Mouse (Mus musculus) embryonic facial prominence, embryonic 14.5 days (tissue): Measurements from ENCODE around the gene Rnf151. TPM values are rescaled to one million over a fixed set of nuclear protein-coding genes. Genes with fewer than 3 reads are reported as not detected.

Experiments used
- ATAC-seq: fragments of 200-750 bp; cut with Nextera tagmentation; 2 replicates; pipeline ENCODE4 v1.8.0; 2017; ENCODE audit warnings: low read depth, moderate number of reproducible peaks, moderate TSS enrichment
- DNase-seq: peaks from one replicate; pipeline ENCODE4 v3.0.0-alpha.2; 2015; ENCODE audit warnings: low spot score
- H3K27ac ChIP-seq: fragments of 300-500 bp; sonication (generic); replicated peaks from 2 replicates; pipeline ENCODE4 v1.5.1; 2014; ENCODE audit warnings: low read depth, mild to moderate bottlenecking, low read length, moderate library complexity
- H3K27me3 ChIP-seq: fragments of 300-500 bp; sonication (generic); replicated peaks from 2 replicates; pipeline ENCODE4 v1.6.1; 2014; ENCODE audit warnings: low read length; ENCODE audit not compliant: control insufficient read depth, insufficient read depth
- H3K36me3 ChIP-seq: fragments of 300-500 bp; sonication (generic); 2 replicates; pipeline ENCODE4 v1.6.1; 2014; ENCODE audit warnings: low read length, mixed read lengths; ENCODE audit not compliant: control insufficient read depth, insufficient read depth
- H3K4me1 ChIP-seq: fragments of 300-500 bp; sonication (generic); 2 replicates; pipeline ENCODE4 v1.6.1; 2014; ENCODE audit warnings: antibody characterized with exemption, low read length; ENCODE audit not compliant: control insufficient read depth, insufficient read depth
- H3K4me2 ChIP-seq: fragments of 300-500 bp; sonication (generic); 2 replicates; pipeline ENCODE4 v1.6.1; 2014; ENCODE audit warnings: low read depth, mild to moderate bottlenecking, low read length, moderate library complexity, mixed read lengths
- H3K4me3 ChIP-seq: fragments of 300-500 bp; sonication (generic); 2 replicates; pipeline ENCODE4 v1.5.1; 2014; ENCODE audit warnings: low read depth, mild to moderate bottlenecking, low read length
- H3K9ac ChIP-seq: fragments of 300-500 bp; sonication (generic); 2 replicates; pipeline ENCODE4 v1.6.1; 2014; ENCODE audit warnings: low read depth, mild to moderate bottlenecking, low read length, moderate library complexity, mixed read lengths
- H3K9me3 ChIP-seq: fragments of 300-500 bp; sonication (generic); 2 replicates; pipeline ENCODE4 v1.6.1; 2016; ENCODE audit warnings: low read length; ENCODE audit not compliant: control insufficient read depth
- WGBS: fragments of 180-500 bp; shearing (Covaris S2); extraction: QIAGEN DNeasy Blood & Tissue Kit; methylation state at CpG from one replicate; pipeline ENCODE4 v1.1.7; 2014; 5-methylcytosine and 5-hydroxymethylcytosine counted together
- polyA plus RNA-seq: library from polyadenylated mRNA; unstranded; fragments of >200 nt; fragmentation: Nextera tagmentation; extraction: Ambion mirVana; gene quantifications from 2 replicates; pipeline ENCODE4 v1.2.1, GENCODE M21; 2014

Rnf151 gene
- polyA plus RNA-seq, 1 experiment from 2014 or later: not detected

DNA sequence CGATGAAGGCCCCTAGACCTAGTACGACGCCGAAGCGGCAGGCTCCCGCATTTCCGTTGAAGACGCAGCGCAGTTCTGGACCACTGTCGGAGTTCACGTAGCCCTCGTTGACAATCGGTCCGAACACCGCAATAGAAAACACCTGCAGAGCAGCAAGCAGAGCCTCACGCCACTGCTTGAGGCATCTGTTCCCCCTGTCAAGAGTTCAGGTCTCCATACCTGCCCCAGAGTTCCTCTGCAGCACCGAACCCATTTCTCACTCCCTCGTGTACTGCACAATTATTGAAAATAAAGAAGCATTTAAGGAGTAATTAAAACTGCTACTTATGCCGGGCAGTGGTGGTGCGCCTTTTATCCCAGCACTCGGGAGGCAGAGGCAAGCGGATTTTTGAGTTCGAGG, 30.3 kb downstream of the Rnf151 start:
- Histone ChIP-seq H3K27me3 (peaks cover 40% of the 10 kb centered on the region), H3K4me2 (peak overlapping the region; percentile 54), H3K4me3 (peak overlapping the region; percentile 32), H3K9ac (peak overlapping the region; percentile 34), H3K27ac (no peak overlapping the region), H3K36me3 (peaks cover 9% of the 10 kb centered on the region; the same call in 1 of the 2 replicates), H3K4me1 (peaks cover 9% of the 10 kb centered on the region), H3K9me3 (no peaks in the 10 kb centered on the region)
- 18% methylated on average over 23 of the region's 23 CpGs for WGBS
- no peak for DNase-seq
- ATAC-seq: no peak

DNA sequence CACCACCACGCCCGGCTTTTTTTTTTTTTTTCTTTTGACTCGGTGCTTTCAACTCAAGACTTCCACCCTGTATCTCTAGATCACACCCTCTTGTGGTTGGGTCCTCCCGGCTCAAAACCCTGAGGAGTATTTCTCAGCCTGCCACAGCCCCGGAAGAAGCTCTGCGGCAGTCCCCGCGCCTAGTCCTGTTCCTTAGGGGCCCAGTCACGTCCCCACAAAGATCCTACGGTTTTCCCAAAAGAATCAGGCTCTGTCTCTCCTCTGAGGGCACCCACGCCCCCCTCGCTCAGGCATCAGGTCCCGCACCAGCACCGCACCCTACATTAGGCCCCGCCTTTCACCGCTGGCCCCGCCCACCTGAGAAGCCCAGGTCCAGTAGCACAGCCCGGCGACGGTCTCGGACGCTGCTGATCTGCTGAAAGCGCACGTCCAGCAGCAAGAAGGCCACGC, 30.7 kb downstream of the Rnf151 start:
- H3K9ac ChIP-seq: peak overlapping the region; percentile 34

DNA sequence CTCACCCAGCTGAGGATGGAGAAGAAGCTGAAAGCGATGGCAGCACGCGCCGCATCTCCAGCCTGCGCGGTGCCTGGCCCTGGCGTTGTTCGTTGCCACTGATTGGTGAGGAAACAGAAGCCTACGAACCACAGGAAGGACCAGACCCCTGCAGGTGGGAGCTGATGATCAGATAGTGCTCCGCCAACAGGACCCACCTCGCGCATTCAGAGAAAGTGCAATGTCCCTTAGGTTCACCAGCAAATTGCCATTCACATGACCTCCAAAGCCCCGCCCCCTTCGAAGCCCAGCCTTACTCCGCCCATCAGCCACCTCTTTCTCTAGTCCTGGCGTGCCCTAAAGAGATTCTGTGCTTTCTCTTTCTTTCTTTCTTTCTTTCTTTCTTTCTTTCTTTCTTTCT, 31.3 kb downstream of the Rnf151 start:
- H3K9ac ChIP-seq: no peak overlapping the region; the same call in 1 of the 2 replicates
- H3K9me3 ChIP-seq: no peaks in the 10 kb centered on the region
- peaks cover 40% of the 10 kb centered on the region for H3K27me3 ChIP-seq
- H3K36me3 ChIP-seq: peaks cover 13% of the 10 kb centered on the region
- 21% methylated on average over 15 of the region's 16 CpGs for WGBS
- ATAC-seq (no peak), DNase-seq (no peak)
- peaks cover 9% of the 10 kb centered on the region for H3K4me1 ChIP-seq
- H3K27ac ChIP-seq: no peak overlapping the region
- peak overlapping the region; percentile 15; the same call in 1 of the 2 replicates for H3K4me2 ChIP-seq
- H3K4me3 ChIP-seq: 0 out of 2 replicates have a peak overlapping the region, but pooled peaks have one; percentile 5

More for the DNA sequence above, 30.7 kb downstream of the Rnf151 start:
- ATAC-seq: peak; percentile 45
- Histone ChIP-seq H3K4me1 (peaks cover 9% of the 10 kb centered on the region), H3K27ac (no peak overlapping the region), H3K9me3 (no peaks in the 10 kb centered on the region), H3K36me3 (peaks cover 9% of the 10 kb centered on the region), H3K27me3 (peaks cover 40% of the 10 kb centered on the region), H3K4me2 (peak overlapping the region; percentile 54), H3K4me3 (peak overlapping the region; percentile 32)
- no peak for DNase-seq
- WGBS: 2% methylated on average over 24 of the region's 25 CpGs

DNA sequence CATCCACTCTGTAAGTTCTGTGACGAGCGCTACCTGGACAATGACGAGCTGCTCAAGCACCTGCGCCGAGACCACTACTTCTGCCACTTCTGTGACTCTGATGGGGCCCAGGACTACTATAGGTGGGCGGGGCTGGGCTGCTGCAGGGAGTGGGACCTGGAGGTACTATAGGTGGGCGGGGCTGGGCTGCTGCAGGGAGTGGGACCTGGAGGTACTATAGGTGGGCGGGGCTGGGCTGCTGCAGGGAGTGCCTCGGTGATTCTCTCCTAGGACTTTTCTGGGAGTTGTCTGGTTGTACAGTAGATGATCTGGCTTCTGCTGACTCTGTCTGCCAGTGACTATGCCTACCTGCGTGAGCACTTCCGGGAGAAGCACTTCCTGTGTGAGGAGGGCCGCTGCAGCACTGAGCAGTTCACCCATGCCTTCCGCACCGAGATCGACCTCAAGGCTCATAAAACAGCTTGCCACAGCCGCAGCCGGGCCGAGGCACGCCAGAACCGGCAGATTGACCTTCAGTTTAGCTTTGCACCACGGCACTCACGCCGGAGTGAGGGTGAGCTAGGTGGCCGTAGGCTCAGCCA, 40.3 kb downstream of the Rnf151 start:
- Histone ChIP-seq H3K9ac (no peak overlapping the region), H3K4me1 (no peaks in the 10 kb centered on the region), H3K4me2 (no peak overlapping the region), H3K9me3 (no peaks in the 10 kb centered on the region), H3K27ac (no peak overlapping the region), H3K36me3 (peaks cover 62% of the 10 kb centered on the region), H3K27me3 (no peaks in the 10 kb centered on the region), H3K4me3 (no peak overlapping the region)
- ATAC-seq (no peak), DNase-seq (no peak)
- 91% methylated on average over 24 of the region's 24 CpGs for WGBS

DNA sequence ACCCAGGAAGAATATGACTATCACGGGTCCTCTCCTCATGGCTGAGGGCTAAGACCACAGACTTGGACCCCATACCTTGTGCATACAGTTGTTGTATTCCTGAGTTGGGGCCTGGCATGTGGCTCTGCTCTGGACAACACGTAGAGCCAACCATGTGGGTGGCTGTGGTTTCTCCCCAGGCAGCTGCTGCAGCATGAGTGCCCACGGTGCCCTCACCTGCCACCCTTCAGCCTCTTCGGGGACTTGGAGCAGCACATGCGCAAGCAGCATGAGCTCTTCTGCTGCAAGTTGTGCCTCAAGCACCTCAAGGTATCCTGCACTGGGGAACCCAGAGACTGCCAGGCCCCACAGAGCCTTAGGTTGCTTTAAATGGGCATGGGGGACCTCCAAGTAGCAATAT, 41.0 kb downstream of the Rnf151 start:
- DNase-seq (no peak), ATAC-seq (no peak)
- WGBS: 91% methylated on average over 5 of the region's 5 CpGs
- H3K27me3 ChIP-seq: no peaks in the 10 kb centered on the region
- H3K9ac ChIP-seq: no peak overlapping the region
- peaks cover 55% of the 10 kb centered on the region for H3K36me3 ChIP-seq
- no peak overlapping the region for H3K27ac ChIP-seq
- H3K4me1 ChIP-seq: peaks cover 4% of the 10 kb centered on the region; the same call in 1 of the 2 replicates
- no peak overlapping the region for H3K4me2 ChIP-seq
- H3K4me3 ChIP-seq: no peak overlapping the region
- no peaks in the 10 kb centered on the region for H3K9me3 ChIP-seq

DNA sequence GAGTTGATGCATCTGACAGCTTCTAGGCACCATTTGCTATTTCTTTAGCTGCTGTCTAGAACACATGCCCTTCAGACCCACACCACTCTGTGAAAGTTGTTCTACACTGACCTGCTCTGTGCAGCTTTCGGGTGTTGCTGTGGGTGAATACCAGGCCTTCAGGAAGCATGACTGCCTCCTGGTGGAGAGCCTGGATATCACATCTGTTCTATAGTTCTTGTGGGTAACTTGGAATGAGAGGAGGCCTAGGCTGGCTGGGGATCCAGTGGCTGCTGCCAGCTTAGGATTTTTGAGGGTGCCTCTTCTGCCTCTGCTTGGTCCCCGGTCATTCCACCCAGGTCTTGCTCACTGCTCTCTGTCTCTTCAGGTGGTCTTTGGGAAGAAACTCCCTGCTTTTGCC, 41.7 kb downstream of the Rnf151 start:
- no peak overlapping the region for H3K9ac ChIP-seq
- no peaks in the 10 kb centered on the region for H3K27me3 ChIP-seq
- H3K27ac ChIP-seq: no peak overlapping the region
- peak; percentile 58 for DNase-seq
- no peak overlapping the region for H3K4me3 ChIP-seq
- ATAC-seq: peak; percentile 39; the same call in 1 of the 2 replicates
- WGBS: 62% methylated on average over 2 of the region's 2 CpGs
- peaks cover 11% of the 10 kb centered on the region for H3K4me1 ChIP-seq
- H3K9me3 ChIP-seq: no peaks in the 10 kb centered on the region
- H3K4me2 ChIP-seq: no peak overlapping the region
- H3K36me3 ChIP-seq: peaks cover 48% of the 10 kb centered on the region

DNA sequence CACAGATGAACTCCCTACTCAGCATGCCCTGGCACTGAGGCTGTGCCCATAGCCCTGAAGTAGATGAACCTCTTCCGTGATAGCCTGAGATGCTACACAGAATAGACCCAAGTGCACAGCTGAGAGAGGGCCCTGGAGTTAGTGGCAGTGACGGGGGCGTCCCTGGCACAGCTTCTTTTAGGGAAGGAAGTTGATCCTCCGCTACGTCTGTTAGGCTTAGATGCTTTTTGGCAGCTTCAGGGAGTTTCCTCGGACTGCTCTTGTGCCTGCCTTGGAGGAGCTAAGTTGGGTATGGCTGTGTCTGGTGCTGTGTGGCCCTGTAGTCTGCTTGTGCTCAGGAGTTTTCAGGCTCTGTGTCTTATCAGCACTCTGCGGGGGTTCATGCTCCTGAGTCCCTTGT, 43.6 kb downstream of the Rnf151 start:
- no peak overlapping the region for H3K27ac ChIP-seq
- H3K4me3 ChIP-seq: no peak overlapping the region
- H3K36me3 ChIP-seq: peaks cover 29% of the 10 kb centered on the region
- H3K9me3 ChIP-seq: no peaks in the 10 kb centered on the region
- H3K9ac ChIP-seq: no peak overlapping the region
- ATAC-seq (no peak), DNase-seq (no peak)
- H3K4me1 ChIP-seq: peaks cover 16% of the 10 kb centered on the region
- no peaks in the 10 kb centered on the region for H3K27me3 ChIP-seq
- no peak overlapping the region for H3K4me2 ChIP-seq
- WGBS: 78% methylated on average over 7 of the region's 7 CpGs

DNA sequence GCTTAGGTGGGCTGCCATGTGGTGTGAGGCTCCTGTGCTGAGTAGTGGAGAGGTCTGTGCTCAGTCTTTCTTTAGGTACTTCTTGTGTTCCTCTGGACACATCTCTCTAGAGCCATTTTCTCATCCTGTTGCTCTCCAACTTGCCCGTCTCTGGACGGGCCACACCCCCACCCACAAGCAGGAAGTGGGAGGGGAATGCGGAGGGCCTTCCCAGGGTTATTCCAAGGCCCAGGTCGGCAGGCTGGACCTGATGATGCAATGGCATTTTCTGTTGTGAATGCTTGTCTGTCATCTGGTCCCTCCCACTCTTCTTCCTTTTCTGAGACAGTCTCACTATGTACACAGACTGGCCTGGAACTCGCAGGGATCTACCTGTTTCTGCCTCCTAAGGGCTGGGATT, 45.7 kb downstream of the Rnf151 start:
- peak overlapping the region; percentile 24; the same call in 1 of the 2 replicates for H3K4me2 ChIP-seq
- H3K27me3 ChIP-seq: no peaks in the 10 kb centered on the region
- H3K9me3 ChIP-seq: no peaks in the 10 kb centered on the region
- no peak overlapping the region for H3K27ac ChIP-seq
- peak overlapping the region; percentile 98; the same call in 1 of the 2 replicates for H3K9ac ChIP-seq
- 26% methylated on average over 5 of the region's 5 CpGs for WGBS
- peaks cover 8% of the 10 kb centered on the region for H3K36me3 ChIP-seq
- peak; percentile 39 for DNase-seq
- peaks cover 21% of the 10 kb centered on the region for H3K4me1 ChIP-seq
- ATAC-seq: no peak
- H3K4me3 ChIP-seq: no peak overlapping the region

DNA sequence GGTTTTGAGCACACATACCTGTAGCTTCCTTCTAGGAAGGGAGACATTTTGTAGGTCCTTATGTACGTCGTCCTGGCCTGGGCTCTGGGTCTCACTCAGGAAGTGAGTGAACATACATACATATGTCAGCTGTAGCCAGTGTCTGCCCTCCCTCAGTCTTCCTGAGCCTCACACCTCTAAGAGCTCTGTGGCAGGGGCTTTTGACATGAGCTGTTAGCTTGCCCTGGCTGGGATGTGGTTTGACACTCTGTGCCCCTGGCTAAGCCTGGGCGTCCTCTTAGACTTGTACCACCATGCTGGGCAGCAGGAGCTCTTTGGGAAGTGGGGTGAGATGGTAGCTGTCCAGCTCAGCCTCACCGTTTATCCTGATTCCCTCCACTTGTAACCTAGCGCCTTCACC, 46.5 kb downstream of the Rnf151 start:
- H3K4me3 ChIP-seq: no peak overlapping the region
- peak overlapping the region; percentile 84 for H3K4me2 ChIP-seq
- H3K27ac ChIP-seq: no peak overlapping the region
- no peaks in the 10 kb centered on the region for H3K9me3 ChIP-seq
- no peak for ATAC-seq
- 55% methylated on average over 5 of the region's 5 CpGs for WGBS
- DNase-seq: no peak
- H3K36me3 ChIP-seq: no peaks in the 10 kb centered on the region
- no peaks in the 10 kb centered on the region for H3K27me3 ChIP-seq
- H3K4me1 ChIP-seq: peaks cover 21% of the 10 kb centered on the region
- H3K9ac ChIP-seq: peak overlapping the region; percentile 98
